In the genomic region with DNA sequence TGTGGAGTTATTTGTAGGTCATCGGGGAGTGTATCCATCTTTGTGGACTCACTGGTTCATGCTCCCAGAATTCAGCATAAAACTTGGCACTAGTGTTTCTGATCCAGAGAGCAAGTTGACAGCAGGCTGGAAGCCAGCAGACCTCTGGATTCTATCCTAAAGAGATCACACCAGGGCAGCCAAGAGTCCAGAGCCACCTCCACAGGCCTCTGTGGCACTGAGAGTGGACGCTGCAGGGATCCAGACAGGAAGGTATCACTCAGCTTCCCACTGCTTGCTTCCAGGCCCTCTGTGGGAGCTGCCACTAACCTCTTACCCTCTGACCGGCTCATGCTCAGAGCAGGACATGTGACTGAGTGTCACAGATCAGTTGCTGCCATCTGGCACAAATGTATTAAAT, we compare ENCODE assay signal across 10 mouse cellular contexts.
DNase-seq lines count a peak whose midpoint lies in the region; ATAC-seq lines count a peak whose summit lies in the region.
"Had no signal": no experiment of that assay in that cellular context is flagged by ENCODE, and none has a peak within 500 bp of the region (broad histone marks: within the 10 kb centered on the region; RNA-seq: fewer than 3 reads in every experiment).

No protein-coding gene starts in this region.

- ATAC-seq in megakaryocyte-erythroid progenitor cell, adult 5-6 weeks (replicated peaks; ENCODE audit: low FRiP score, low TSS enrichment, poor library complexity, severe bottlenecking) = no peak
- ATAC-seq: Patski had no signal

- peak; percentile 35 for DNase-seq in cerebellum, adult 11 months
- no peak for DNase-seq in cerebellum, postnatal 4 days (ENCODE audit: low spot score in 2 of 2)
- DNase-seq in urinary bladder, postnatal 14 days (ENCODE audit: low spot score) = peak; percentile 28
- DNase-seq in urinary bladder, postnatal 25 days (ENCODE audit: low spot score) = no peak
- peak; percentile 11 to 26 for DNase-seq in kidney, adult 8-10 months
- no peak for DNase-seq in layer of hippocampus, adult 18-20 months (ENCODE audit: low spot score in 2 of 2)
- no peak for DNase-seq in left cerebral cortex, adult 8-10 months (ENCODE audit: low spot score in 2 of 2)
- DNase-seq: liver, embryonic 13.5 days had no signal

Comparison
In these comparisons a context has a peak if more than half of its experiments do, and no peak if none do; other contexts are left out.
1. DNase-seq: peak in cerebellum, adult 11 months (single experiment), urinary bladder, postnatal 14 days (single experiment) and kidney, adult 8-10 months (2 of 2); none in cerebellum, postnatal 4 days (0 of 2), urinary bladder, postnatal 25 days (single experiment), layer of hippocampus, adult 18-20 months (0 of 2) and left cerebral cortex, adult 8-10 months (0 of 2).